Mouse (Mus musculus): ENCODE measurements at regions not wholly inside any gene's neighbourhood (a gene's known extent, or its start where the extent isn't known, plus 50 kb on each side); places are given as distances from the start of the nearest gene placed in this dataset.

GRCm38 (mm10) chr11:84760622-84761196 lies 58.6 kb downstream of the Mrm1 start:
- Histone ChIP-seq H3K27me3 (ENCODE audit: insufficient read depth, poor library complexity, severe bottlenecking) (peaks cover 84% of the 10 kb centered on the region), H3K9me3 (no peaks in the 10 kb centered on the region), H3K36me3 (no peaks in the 10 kb centered on the region), H3K4me3 (peak overlapping the region; percentile 25), H3K27ac (peak overlapping the region; percentile 31; the same call in 1 of the 2 replicates), H3K4me1 (replicated peaks) (peaks cover 66% of the 10 kb centered on the region)
- peak; percentile 76 for DNase-seq (ENCODE audit: low spot score)
- 14% methylated on average over 15 of the region's 15 CpGs for WGBS

DNA sequence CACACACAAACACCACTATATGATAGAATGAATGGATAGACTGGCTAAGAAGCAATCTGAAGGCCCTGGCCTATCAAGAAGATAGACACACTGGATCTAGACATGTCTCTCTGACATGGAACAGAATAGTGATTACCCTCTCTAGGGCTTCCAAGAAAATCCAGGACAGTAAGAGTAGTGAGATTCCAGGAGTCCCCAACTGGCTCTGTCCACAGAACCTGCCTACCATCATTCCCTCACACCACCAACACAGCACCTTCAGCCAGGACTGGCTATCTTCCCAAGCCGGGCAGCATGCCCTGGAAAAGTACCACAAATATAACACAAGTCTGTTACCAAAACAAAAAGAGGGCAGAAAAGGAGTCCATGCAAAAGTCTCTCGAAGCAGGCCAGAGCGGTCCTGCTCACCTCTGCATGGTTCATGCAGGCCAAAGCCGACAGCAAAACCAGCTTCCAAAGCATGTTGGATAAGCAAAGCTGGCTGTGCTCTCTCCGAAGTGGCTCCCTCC lies 59.8 kb downstream of the Mrm1 start:
- H3K27ac ChIP-seq, result peak overlapping the region; percentile 35; the same call in 1 of the 2 replicates

DNA sequence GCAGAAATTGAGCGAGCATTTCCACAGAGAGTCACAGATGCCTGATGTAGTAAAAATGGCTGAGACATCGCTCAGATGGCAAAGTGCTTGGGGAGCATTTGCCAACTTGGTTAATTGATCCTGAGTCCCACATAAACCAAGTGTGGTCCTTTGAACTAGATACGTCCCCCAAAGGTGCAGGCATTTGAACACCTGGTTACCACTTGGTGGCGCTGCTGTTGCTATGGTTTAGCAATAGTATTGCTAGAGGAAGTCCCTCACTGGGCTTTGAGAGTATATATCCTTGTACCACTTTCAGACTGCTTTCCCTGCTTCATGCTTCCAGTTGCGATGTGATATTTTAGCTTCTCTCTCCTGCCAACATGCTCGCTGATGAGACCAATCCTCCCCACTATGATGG lies 67.3 kb downstream of the Mrm1 start:
- Histone ChIP-seq H3K27me3 (ENCODE audit: insufficient read depth, poor library complexity, severe bottlenecking) (peaks cover 34% of the 10 kb centered on the region), H3K36me3 (no peaks in the 10 kb centered on the region), H3K4me3 (no peak overlapping the region), H3K9me3 (no peaks in the 10 kb centered on the region), H3K27ac (no peak overlapping the region), H3K4me1 (replicated peaks) (peaks cover 33% of the 10 kb centered on the region)
- WGBS, result 80% methylated on average over 6 of the region's 6 CpGs
- DNase-seq (ENCODE audit: low spot score), result no peak

More for the DNA sequence above, 59.8 kb downstream of the Mrm1 start:
- peaks cover 58% of the 10 kb centered on the region for H3K4me1 ChIP-seq (replicated peaks)
- no peaks in the 10 kb centered on the region for H3K9me3 ChIP-seq
- no peak overlapping the region for H3K4me3 ChIP-seq
- H3K36me3 ChIP-seq, result no peaks in the 10 kb centered on the region
- 85% methylated on average over 5 of the region's 5 CpGs for WGBS
- H3K27me3 ChIP-seq (ENCODE audit: insufficient read depth, poor library complexity, severe bottlenecking), result peaks cover 78% of the 10 kb centered on the region
- no peak for DNase-seq (ENCODE audit: low spot score)

DNA sequence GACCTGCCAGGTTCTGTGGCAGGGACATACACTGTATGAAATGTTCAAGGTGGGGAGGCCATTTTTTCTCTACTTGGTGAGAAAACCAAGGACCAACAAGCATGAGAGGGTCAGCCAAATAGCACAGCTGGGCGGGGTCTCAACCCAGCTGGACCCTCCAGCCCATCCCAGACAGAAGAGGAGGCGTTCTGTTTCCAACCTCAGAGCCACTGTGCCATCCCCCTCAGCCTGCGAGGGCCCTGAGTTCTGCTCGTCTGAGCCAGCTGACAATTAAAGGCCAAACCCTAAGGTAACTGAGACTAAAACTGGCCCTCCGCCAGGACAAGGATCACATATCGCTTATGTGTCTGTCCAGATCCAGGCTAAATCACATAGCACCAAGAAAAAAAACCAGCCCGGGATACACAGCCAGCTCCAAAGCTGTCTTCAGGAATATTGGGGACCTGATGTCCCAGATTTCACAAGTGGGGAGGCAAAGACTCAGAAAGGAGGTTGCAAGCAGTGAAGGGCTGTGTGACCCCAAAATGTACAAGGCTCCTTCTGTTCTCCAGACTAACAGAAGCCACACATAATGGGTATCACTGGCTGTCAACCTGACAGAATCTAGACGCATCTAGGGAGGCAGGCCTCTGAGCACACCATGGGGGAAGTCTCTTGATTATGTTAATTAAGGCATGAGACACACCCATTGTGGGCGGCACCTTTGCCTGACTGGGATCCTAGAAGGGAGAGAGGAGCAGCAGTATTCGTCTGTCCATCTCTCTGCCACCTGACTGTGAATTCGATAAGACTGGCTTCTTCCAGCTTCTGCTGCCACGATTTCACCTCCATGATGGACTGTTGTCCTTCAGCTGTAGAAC lies 69.6 kb downstream of the Mrm1 start:
- no peak overlapping the region for H3K4me3 ChIP-seq
- no peaks in the 10 kb centered on the region for H3K9me3 ChIP-seq
- WGBS, result 44% methylated on average over 12 of the region's 12 CpGs
- peak overlapping the region; percentile 59 for H3K27ac ChIP-seq
- peaks cover 21% of the 10 kb centered on the region for H3K27me3 ChIP-seq (ENCODE audit: insufficient read depth, poor library complexity, severe bottlenecking)
- no peak for DNase-seq (ENCODE audit: low spot score)
- H3K4me1 ChIP-seq (replicated peaks), result peaks cover 47% of the 10 kb centered on the region
- no peaks in the 10 kb centered on the region for H3K36me3 ChIP-seq

- Histone ChIP-seq H3K27ac (0 out of 2 replicates have a peak overlapping the region, but pooled peaks have one; percentile 35), H3K27me3 (ENCODE audit: insufficient read depth, poor library complexity, severe bottlenecking) (peaks cover 32% of the 10 kb centered on the region; the same call in 1 of the 2 replicates), H3K36me3 (no peaks in the 10 kb centered on the region), H3K9me3 (no peaks in the 10 kb centered on the region), H3K4me3 (no peak overlapping the region), H3K4me1 (replicated peaks) (peaks cover 25% of the 10 kb centered on the region)
- DNase-seq (ENCODE audit: low spot score), result no peak
- WGBS, result 26% methylated on average over 17 of the region's 17 CpGs
Measured at GRCm38 (mm10) chr11:84738769-84739589, 80.3 kb downstream of the Mrm1 start.

GRCm38 (mm10) chr11:84738128-84738527 lies 81.2 kb downstream of the Mrm1 start:
- peaks cover 32% of the 10 kb centered on the region; the same call in 1 of the 2 replicates for H3K27me3 ChIP-seq (ENCODE audit: insufficient read depth, poor library complexity, severe bottlenecking)
- no peaks in the 10 kb centered on the region for H3K36me3 ChIP-seq
- H3K27ac ChIP-seq, result 0 out of 2 replicates have a peak overlapping the region, but pooled peaks have one; percentile 35
- H3K9me3 ChIP-seq, result no peaks in the 10 kb centered on the region
- WGBS, result 77% methylated on average over 3 of the region's 3 CpGs
- no peak for DNase-seq (ENCODE audit: low spot score)
- peaks cover 25% of the 10 kb centered on the region for H3K4me1 ChIP-seq (replicated peaks)
- H3K4me3 ChIP-seq, result no peak overlapping the region

DNA sequence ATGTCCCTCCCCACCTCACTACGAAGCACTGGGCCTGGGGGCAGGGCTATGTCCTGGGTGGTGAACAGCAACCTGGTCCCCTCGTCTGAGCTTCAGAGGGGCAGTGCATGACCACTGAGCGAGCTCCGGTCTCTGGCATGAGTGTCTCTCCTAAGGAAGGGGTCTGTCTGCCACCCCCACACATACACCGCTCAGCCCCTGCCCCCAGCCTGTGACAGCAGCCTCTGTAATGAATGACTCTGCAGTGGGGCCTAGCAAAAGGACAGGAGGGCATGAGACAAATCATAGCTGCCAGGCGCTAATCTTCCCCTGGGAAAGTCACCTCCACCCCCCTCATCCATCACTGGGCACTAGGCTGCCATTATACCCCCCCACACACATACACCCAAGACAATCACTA lies 87.4 kb downstream of the Mrm1 start:
- Histone ChIP-seq H3K4me3 (no peak overlapping the region), H3K9me3 (no peaks in the 10 kb centered on the region), H3K36me3 (no peaks in the 10 kb centered on the region), H3K4me1 (replicated peaks) (peaks cover 48% of the 10 kb centered on the region), H3K27ac (peak overlapping the region; percentile 68), H3K27me3 (ENCODE audit: insufficient read depth, poor library complexity, severe bottlenecking) (peaks cover 23% of the 10 kb centered on the region)
- no peak for DNase-seq (ENCODE audit: low spot score)
- WGBS, result 54% methylated on average over 6 of the region's 6 CpGs

GRCm38 (mm10) chr11:84730218-84730617 lies 89.1 kb downstream of the Mrm1 start:
- WGBS, result 17% methylated on average over 8 of the region's 8 CpGs
- peak; percentile 56 for DNase-seq (ENCODE audit: low spot score)

DNA sequence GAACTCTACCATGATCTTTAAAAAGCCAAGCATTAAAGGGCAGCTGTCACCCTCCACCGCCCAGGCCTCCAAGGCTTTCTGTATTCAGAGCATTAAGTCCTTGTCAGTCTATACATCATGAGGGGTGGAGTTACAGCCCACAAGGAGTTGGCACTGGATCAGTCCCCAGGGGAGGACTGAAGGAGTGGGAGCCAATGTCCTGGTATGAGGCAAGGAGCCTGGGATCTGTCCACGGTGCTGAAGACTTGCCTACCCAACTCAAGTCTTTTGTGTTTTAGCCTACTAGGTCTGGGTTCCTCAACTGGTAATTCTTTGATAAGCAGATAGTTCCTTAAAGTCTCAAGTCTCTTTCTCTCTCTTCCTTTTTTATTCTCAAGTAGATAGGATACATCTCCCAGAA lies 90.1 kb downstream of the Mrm1 start:
- peak; percentile 62 for DNase-seq (ENCODE audit: low spot score)
- Histone ChIP-seq H3K27ac (no peak overlapping the region), H3K4me3 (no peak overlapping the region), H3K4me1 (replicated peaks) (peaks cover 65% of the 10 kb centered on the region), H3K36me3 (no peaks in the 10 kb centered on the region), H3K27me3 (ENCODE audit: insufficient read depth, poor library complexity, severe bottlenecking) (peaks cover 27% of the 10 kb centered on the region), H3K9me3 (no peaks in the 10 kb centered on the region)
- WGBS, result 14% methylated on average over 2 of the region's 2 CpGs

More at GRCm38 (mm10) chr11:84730218-84730617, 89.1 kb downstream of the Mrm1 start:
- Histone ChIP-seq H3K27ac (peak overlapping the region; percentile 59; the same call in 1 of the 2 replicates), H3K9me3 (no peaks in the 10 kb centered on the region), H3K4me3 (no peak overlapping the region), H3K27me3 (ENCODE audit: insufficient read depth, poor library complexity, severe bottlenecking) (peaks cover 21% of the 10 kb centered on the region), H3K36me3 (no peaks in the 10 kb centered on the region), H3K4me1 (replicated peaks) (peaks cover 59% of the 10 kb centered on the region)

GRCm38 (mm10) chr11:84725936-84726613 lies 93.2 kb downstream of the Mrm1 start:
- Histone ChIP-seq H3K27ac (no peak overlapping the region), H3K4me1 (replicated peaks) (peaks cover 63% of the 10 kb centered on the region), H3K36me3 (no peaks in the 10 kb centered on the region), H3K4me3 (no peak overlapping the region), H3K9me3 (no peaks in the 10 kb centered on the region), H3K27me3 (ENCODE audit: insufficient read depth, poor library complexity, severe bottlenecking) (peaks cover 50% of the 10 kb centered on the region)
- no peak for DNase-seq (ENCODE audit: low spot score)
- 72% methylated on average over 18 of the region's 18 CpGs for WGBS

GRCm38 (mm10) chr11:84725177-84725792 lies 94.0 kb downstream of the Mrm1 start:
- WGBS, result 55% methylated on average over 11 of the region's 11 CpGs
- H3K27ac ChIP-seq, result peak overlapping the region; percentile 41; the same call in 1 of the 2 replicates
- H3K27me3 ChIP-seq (ENCODE audit: insufficient read depth, poor library complexity, severe bottlenecking), result peaks cover 50% of the 10 kb centered on the region

More at GRCm38 (mm10) chr11:84725177-84725792, 94.0 kb downstream of the Mrm1 start:
- Histone ChIP-seq H3K4me1 (replicated peaks) (peaks cover 55% of the 10 kb centered on the region), H3K9me3 (no peaks in the 10 kb centered on the region), H3K36me3 (no peaks in the 10 kb centered on the region), H3K4me3 (no peak overlapping the region)
- no peak for DNase-seq (ENCODE audit: low spot score)

Data from hindbrain, embryonic 10.5 days (tissue).